Mouse (Mus musculus): ENCODE data around the gene Bckdha.

GRCm38 (mm10) chr7:25645074-25645473, 13.7 kb downstream of the Bckdha start:
- TF ChIP-seq POLR2A (IDR thresholded peaks at IDR 0.05; ENCODE audit: borderline replicate concordance, extremely low read depth, insufficient read depth, insufficient read length, poor library complexity, severe bottlenecking) (no peak), CTCF (IDR thresholded peaks at IDR 0.05; ENCODE audit: borderline replicate concordance, extremely low read depth, insufficient read depth, insufficient read length) (no peak)

Measured in brain, embryonic 14.5 days (tissue).